16 mouse cellular contexts compared by ENCODE assay signal in the genomic region with DNA sequence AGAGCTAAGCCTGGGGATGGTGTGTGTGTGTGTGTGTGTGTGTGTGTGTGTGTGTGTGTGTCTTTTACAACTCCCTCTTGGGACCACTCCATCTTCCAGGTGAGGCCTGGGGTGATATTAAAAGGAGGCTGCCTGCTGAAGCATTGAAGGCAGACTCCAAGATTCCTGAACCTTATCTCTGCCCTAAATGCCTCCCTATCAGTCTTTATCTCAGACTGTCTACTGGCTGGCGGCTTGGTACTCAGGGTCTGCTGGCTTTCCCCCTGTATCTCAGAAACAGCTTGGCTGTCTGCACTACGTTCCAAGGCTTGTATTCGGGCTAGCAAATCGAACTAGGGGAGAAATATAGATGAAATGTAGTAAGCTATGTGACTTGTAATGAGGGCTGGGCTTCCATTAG.
"Had no signal": no experiment of that assay in that cellular context is flagged by ENCODE, and none has a peak within 500 bp of the region (broad histone marks: within the 10 kb centered on the region; RNA-seq: fewer than 3 reads in every experiment).

No protein-coding gene starts in this region.

- H3K4me3 ChIP-seq: liver, embryonic 13.5 days; lung, embryonic 15.5 days; megakaryocyte, embryonic 14.5 days; midbrain, embryonic 15.5 days; stomach, embryonic 15.5 days had no signal

- H3K9me3 ChIP-seq: liver, embryonic 13.5 days; lung, embryonic 15.5 days; megakaryocyte, embryonic 14.5 days; midbrain, embryonic 15.5 days; stomach, embryonic 15.5 days had no signal

- H3K4me2 ChIP-seq: lung, embryonic 15.5 days; midbrain, embryonic 15.5 days; stomach, embryonic 15.5 days had no signal

- H3K36me3 ChIP-seq: liver, embryonic 13.5 days; lung, embryonic 15.5 days; midbrain, embryonic 15.5 days; stomach, embryonic 15.5 days had no signal

- DNase-seq: kidney, adult 8-10 months; kidney, postnatal 25 days; layer of hippocampus, adult 9-11 months; layer of hippocampus, postnatal 36 days; liver, embryonic 13.5 days; liver, postnatal 0 days; lung, postnatal 14 days; right cerebral cortex, postnatal 4 days; spleen, adult 18-20 months; thymus, adult 2 months; thymus, postnatal 25 days had no signal

- ATAC-seq: liver, postnatal 0 days; midbrain, embryonic 15.5 days had no signal

- H3K9ac ChIP-seq: liver, embryonic 13.5 days; liver, postnatal 0 days; lung, embryonic 15.5 days; midbrain, embryonic 15.5 days; stomach, embryonic 15.5 days had no signal

- H3K27ac ChIP-seq: liver, embryonic 13.5 days; lung, embryonic 15.5 days; macrophage; midbrain, embryonic 15.5 days; stomach, embryonic 15.5 days had no signal
